ENCODE assay signal across 16 mouse cellular contexts in genomic region chr11:94904306-94904705, GRCm38 (mm10). TPM values are rescaled to one million over a fixed set of nuclear protein-coding genes. Genes with fewer than 3 reads are reported as not detected.
DNase-seq lines count a peak whose midpoint lies in the region; ATAC-seq and TF ChIP-seq lines count a peak whose summit lies in the region.
"Had no signal": no experiment of that assay in that cellular context is flagged by ENCODE, and none has a peak within 500 bp of the region (broad histone marks: within the 10 kb centered on the region; RNA-seq: fewer than 3 reads in every experiment).

No protein-coding gene starts in this region.

- H3K9ac ChIP-seq in hindbrain, embryonic 14.5 days: no peak overlapping the region
- H3K9ac ChIP-seq in hindbrain, embryonic 16.5 days (ENCODE audit: low read depth, low read length): no peak overlapping the region
- no peak overlapping the region for H3K9ac ChIP-seq in kidney, embryonic 14.5 days (ENCODE audit: low read depth, low read length)
- H3K9ac ChIP-seq: embryonic facial prominence, embryonic 12.5 days; forebrain, embryonic 13.5 days; forebrain, embryonic 15.5 days; forebrain, postnatal 0 days had no signal

- no peak overlapping the region for H3K4me3 ChIP-seq in cerebellum, adult 2 months (replicated peaks; ENCODE audit: insufficient read depth, low read depth, low read length)
- H3K4me3 ChIP-seq in hindbrain, embryonic 14.5 days (replicated peaks; ENCODE audit: low read length): no peak overlapping the region
- H3K4me3 ChIP-seq in hindbrain, embryonic 16.5 days (ENCODE audit: low read length): no peak overlapping the region
- H3K4me3 ChIP-seq in kidney, embryonic 14.5 days (ENCODE audit: low read length): no peak overlapping the region
- H3K4me3 ChIP-seq: embryonic facial prominence, embryonic 10.5 days; embryonic facial prominence, embryonic 12.5 days; forebrain, embryonic 13.5 days; forebrain, embryonic 15.5 days had no signal

- H3K27ac ChIP-seq in cerebellum, adult 2 months (ENCODE audit: insufficient read depth, low read length): peak overlapping the region; percentile 64; the same call in 1 of the 2 replicates
- no peak overlapping the region for H3K27ac ChIP-seq in hindbrain, embryonic 14.5 days
- H3K27ac ChIP-seq in hindbrain, embryonic 16.5 days (ENCODE audit: low read depth, low read length): no peak overlapping the region
- no peak overlapping the region for H3K27ac ChIP-seq in kidney, embryonic 14.5 days (ENCODE audit: low read depth, low read length)
- H3K27ac ChIP-seq: embryonic facial prominence, embryonic 10.5 days; embryonic facial prominence, embryonic 12.5 days; forebrain, embryonic 13.5 days; forebrain, embryonic 15.5 days had no signal

- no peak for ATAC-seq in hindbrain, embryonic 14.5 days (ENCODE audit: low FRiP score)
- ATAC-seq in hindbrain, embryonic 16.5 days: no peak
- no peak for ATAC-seq in kidney, embryonic 14.5 days (ENCODE audit: low FRiP score, low TSS enrichment)
- ATAC-seq: forebrain, embryonic 13.5 days; forebrain, embryonic 15.5 days; forebrain, postnatal 0 days had no signal

- H3K4me1 ChIP-seq in cerebellum, adult 2 months (ENCODE audit: control insufficient read depth, insufficient read depth, low read length): peaks cover 5% of the 10 kb centered on the region; the same call in 1 of the 2 replicates
- no peaks in the 10 kb centered on the region for H3K4me1 ChIP-seq in hindbrain, embryonic 14.5 days (replicated peaks; ENCODE audit: control insufficient read depth, insufficient read depth, low read length)
- H3K4me1 ChIP-seq in hindbrain, embryonic 16.5 days (ENCODE audit: control insufficient read depth, insufficient read depth, low read depth, low read length): no peaks in the 10 kb centered on the region
- no peaks in the 10 kb centered on the region for H3K4me1 ChIP-seq in kidney, embryonic 14.5 days (ENCODE audit: control insufficient read depth, insufficient read depth, low read length)
- H3K4me1 ChIP-seq: embryonic facial prominence, embryonic 10.5 days; embryonic facial prominence, embryonic 12.5 days; forebrain, embryonic 13.5 days; forebrain, embryonic 15.5 days had no signal

- no peak for TF ChIP-seq POLR2A in cerebellum, adult 2 months (IDR thresholded peaks at IDR 0.05; ENCODE audit: borderline replicate concordance, insufficient read depth, low read length)

- TF ChIP-seq CTCF in cerebellum, adult 2 months (IDR thresholded peaks at IDR 0.05; ENCODE audit: borderline replicate concordance, insufficient read depth, low read depth, low read length): no peak

- 16% methylated on average over 3 of the region's 3 CpGs for whole genome bisulfite sequencing in cerebellum, adult 2 months
- WGBS in hindbrain, embryonic 14.5 days: 94% methylated on average over 3 of the region's 3 CpGs
- WGBS in hindbrain, embryonic 16.5 days: 90% methylated on average over 3 of the region's 3 CpGs
- 91% methylated on average over 3 of the region's 3 CpGs for WGBS in kidney, embryonic 14.5 days

- no peaks in the 10 kb centered on the region for H3K9me3 ChIP-seq in hindbrain, embryonic 14.5 days (ENCODE audit: control insufficient read depth, low read length)
- no peaks in the 10 kb centered on the region for H3K9me3 ChIP-seq in hindbrain, embryonic 16.5 days (ENCODE audit: control insufficient read depth, low read length)
- H3K9me3 ChIP-seq in kidney, embryonic 14.5 days (ENCODE audit: control insufficient read depth, low read length): no peaks in the 10 kb centered on the region
- H3K9me3 ChIP-seq: embryonic facial prominence, embryonic 10.5 days; embryonic facial prominence, embryonic 12.5 days; forebrain, embryonic 13.5 days; forebrain, embryonic 15.5 days had no signal

- no peak overlapping the region for H3K4me2 ChIP-seq in hindbrain, embryonic 14.5 days (replicated peaks)
- H3K4me2 ChIP-seq in hindbrain, embryonic 16.5 days (ENCODE audit: low read length): no peak overlapping the region
- H3K4me2 ChIP-seq in kidney, embryonic 14.5 days (replicated peaks; ENCODE audit: low read depth, low read length): no peak overlapping the region
- H3K4me2 ChIP-seq: embryonic facial prominence, embryonic 12.5 days; forebrain, embryonic 13.5 days; forebrain, embryonic 15.5 days had no signal

- H3K27me3 ChIP-seq in cerebellum, adult 2 months (ENCODE audit: control insufficient read depth, insufficient read depth, low read length): no peaks in the 10 kb centered on the region
- no peaks in the 10 kb centered on the region for H3K27me3 ChIP-seq in hindbrain, embryonic 14.5 days (ENCODE audit: control insufficient read depth, insufficient read depth, low read length)
- H3K27me3 ChIP-seq in hindbrain, embryonic 16.5 days (replicated peaks; ENCODE audit: control insufficient read depth, insufficient read depth, low read length): no peaks in the 10 kb centered on the region
- H3K27me3 ChIP-seq in kidney, embryonic 14.5 days (ENCODE audit: control insufficient read depth, insufficient read depth, low read length): no peaks in the 10 kb centered on the region
- H3K27me3 ChIP-seq: embryonic facial prominence, embryonic 12.5 days; forebrain, embryonic 13.5 days; forebrain, embryonic 15.5 days had no signal

- peak in 1 of 2 experiments; percentile 51 for DNase-seq in cerebellum, adult 2 months
- no peak for DNase-seq in cerebellum, postnatal 10 days
- peak; percentile 12 for DNase-seq in hindbrain, embryonic 14.5 days (ENCODE audit: low spot score)
- DNase-seq in brain, adult 2 months (ENCODE audit: low read depth, low spot score): peak; percentile 82
- DNase-seq: adrenal gland, adult 2 months; adrenal gland, postnatal 10 days; adrenal gland, postnatal 25 days; cerebellum, adult 11-12 months; cerebellum, adult 9-11 months; forebrain, postnatal 0 days had no signal

- H3K36me3 ChIP-seq in hindbrain, embryonic 14.5 days (replicated peaks; ENCODE audit: control insufficient read depth, insufficient read depth): no peaks in the 10 kb centered on the region
- H3K36me3 ChIP-seq in hindbrain, embryonic 16.5 days (ENCODE audit: control insufficient read depth, insufficient read depth, low read length): no peaks in the 10 kb centered on the region
- H3K36me3 ChIP-seq in kidney, embryonic 14.5 days (ENCODE audit: control insufficient read depth, insufficient read depth, low read length): no peaks in the 10 kb centered on the region
- H3K36me3 ChIP-seq: embryonic facial prominence, embryonic 10.5 days; embryonic facial prominence, embryonic 12.5 days; forebrain, embryonic 15.5 days had no signal

RNA-seq across cellular contexts. Expression of gene Col1a1, which starts 31.7 kb away (rescaled TPM):
- polyA plus RNA-seq in cerebellum, adult 2 months (2012; rRNA removed): 4.5 and 5.5 TPM in 2 replicates
- polyA plus RNA-seq in hindbrain, embryonic 14.5 days (2014; fragmentation: Nextera tagmentation; extraction: Ambion mirVana): 125 and 157 TPM in 2 replicates
- 105 and 275 TPM in 2 replicates for polyA plus RNA-seq in hindbrain, embryonic 16.5 days (2015; fragmentation: Nextera tagmentation; extraction: Ambion mirVana)
- 248 and 380 TPM in 2 replicates for polyA plus RNA-seq in kidney, embryonic 14.5 days (2014; fragmentation: Nextera tagmentation; extraction: Ambion mirVana)

Comparison
In these comparisons a context has a peak if more than half of its experiments do, and no peak if none do; other contexts are left out.
1. DNase-seq: peak in hindbrain, embryonic 14.5 days (single experiment) and brain, adult 2 months (single experiment); none in cerebellum, postnatal 10 days (0 of 2).
2. RNA of gene Col1a1, which starts 31.7 kb away (polyA plus RNA-seq): 248 to 380 TPM in kidney, embryonic 14.5 days, 125 to 157 TPM in hindbrain, embryonic 14.5 days and 105 to 275 TPM in hindbrain, embryonic 16.5 days; 4.5 to 5.5 TPM in cerebellum, adult 2 months; every median in the first group is over 10 times any median in the second.